Mouse (Mus musculus) bone marrow, adult 2 months (tissue): Measurements from ENCODE around the gene Hhip.

Source experiments
- CTCF ChIP-seq: fragments of 200-500 bp; IDR thresholded peaks from 2 replicates; pipeline ENCODE4 v1.5.1; 2011; ENCODE audit warnings: low read length, control low read depth; ENCODE audit not compliant: control insufficient read depth, insufficient read depth
- POLR2A ChIP-seq: fragments of 200-500 bp; IDR thresholded peaks from 2 replicates; pipeline ENCODE4 v1.6.1; 2011; ENCODE audit warnings: low read depth, mild to moderate bottlenecking, control low read depth, low read length, borderline replicate concordance; ENCODE audit not compliant: control insufficient read depth

GRCm38 (mm10) chr8:80058193-80058592, 387 bp upstream of the Hhip start:
- TF ChIP-seq POLR2A (no peak), CTCF (no peak)
